ENCODE assay signal across 27 mouse cellular contexts in the genomic region with DNA sequence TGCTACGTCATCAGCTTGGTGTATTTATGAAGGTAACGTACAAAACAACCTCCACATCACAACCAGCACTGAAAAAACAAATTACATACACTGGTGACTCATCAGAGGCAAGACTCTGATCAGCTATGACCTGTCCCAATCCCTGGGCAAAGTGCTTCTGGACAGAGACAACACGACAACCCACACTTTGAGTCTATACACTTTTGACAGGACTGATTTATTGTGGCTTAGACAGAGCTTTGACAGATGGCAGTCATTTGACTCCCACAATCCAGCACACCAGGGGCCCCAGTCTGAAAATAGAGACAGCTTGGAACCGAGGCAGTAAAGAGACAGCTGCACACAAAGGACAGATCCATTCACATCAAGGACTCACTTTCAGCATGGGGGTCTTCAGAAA. TPM values are rescaled to one million over a fixed set of nuclear protein-coding genes. Genes with fewer than 3 reads are reported as not detected.
DNase-seq lines count a peak whose midpoint lies in the region; ATAC-seq and TF ChIP-seq lines count a peak whose summit lies in the region.
"Had no signal": no experiment of that assay in that cellular context is flagged by ENCODE, and none has a peak within 500 bp of the region (broad histone marks: within the 10 kb centered on the region; RNA-seq: fewer than 3 reads in every experiment).

No protein-coding gene starts in this region.

- H3K4me2 ChIP-seq in liver, postnatal 0 days (ENCODE audit: low read depth, low read length), result no peak overlapping the region
- H3K4me2 ChIP-seq: embryonic facial prominence, embryonic 13.5 days; hindbrain, embryonic 12.5 days; liver, embryonic 12.5 days; lung, embryonic 15.5 days; midbrain, embryonic 11.5 days; stomach, embryonic 15.5 days had no signal

- no peaks in the 10 kb centered on the region for H3K27me3 ChIP-seq in liver, postnatal 0 days (ENCODE audit: insufficient read depth, low read length)
- H3K27me3 ChIP-seq: embryonic facial prominence, embryonic 13.5 days; hindbrain, embryonic 12.5 days; liver, embryonic 12.5 days; lung, embryonic 15.5 days; stomach, embryonic 15.5 days had no signal

- H3K9ac ChIP-seq in liver, postnatal 0 days (replicated peaks), result no peak overlapping the region
- H3K9ac ChIP-seq: embryonic facial prominence, embryonic 13.5 days; hindbrain, embryonic 12.5 days; liver, embryonic 12.5 days; lung, embryonic 15.5 days; stomach, embryonic 15.5 days had no signal

- no peaks in the 10 kb centered on the region for H3K9me3 ChIP-seq in liver, postnatal 0 days (ENCODE audit: low read length)
- H3K9me3 ChIP-seq: embryonic facial prominence, embryonic 13.5 days; hindbrain, embryonic 12.5 days; liver, embryonic 12.5 days; lung, embryonic 15.5 days; stomach, embryonic 15.5 days had no signal

- no peak for TF ChIP-seq CTCF in liver, postnatal 0 days (IDR thresholded peaks at IDR 0.05; ENCODE audit: low read depth)
- no peak for TF ChIP-seq CTCF in lung, adult 2 months (IDR thresholded peaks at IDR 0.05; ENCODE audit: insufficient read depth, low read length)

- intact Hi-C loops in gastrocnemius, postnatal 36 days (cut with DNase I), result no loop called here

- no peak for TF ChIP-seq POLR2A in lung, adult 2 months (IDR thresholded peaks at IDR 0.05; ENCODE audit: borderline replicate concordance, extremely low read depth, low read depth, low read length)

- H3K36me3 ChIP-seq in liver, postnatal 0 days (replicated peaks; ENCODE audit: insufficient read depth, low read length), result no peaks in the 10 kb centered on the region
- H3K36me3 ChIP-seq: liver, embryonic 12.5 days; lung, embryonic 15.5 days had no signal

- H3K4me3 ChIP-seq in liver, postnatal 0 days (ENCODE audit: low read depth, low read length), result no peak overlapping the region
- H3K4me3 ChIP-seq in lung, adult 2 months (replicated peaks; ENCODE audit: extremely low read depth, low read depth, low read length), result no peak overlapping the region
- H3K4me3 ChIP-seq: embryonic facial prominence, embryonic 13.5 days; hindbrain, embryonic 12.5 days; liver, embryonic 12.5 days; lung, embryonic 15.5 days; stomach, embryonic 15.5 days had no signal

- WGBS in liver, postnatal 0 days (ENCODE audit: insufficient replicate concordance), result 59% methylated on average over 4 of the region's 4 CpGs
- 73% methylated on average over 4 of the region's 4 CpGs for WGBS in lung, adult 2 months

- H3K27ac ChIP-seq in liver, postnatal 0 days (ENCODE audit: low read depth), result peak overlapping the region; percentile 5; the same call in 1 of the 2 replicates
- H3K27ac ChIP-seq: embryonic facial prominence, embryonic 13.5 days; hindbrain, embryonic 12.5 days; liver, embryonic 12.5 days; lung, embryonic 15.5 days; macrophage; stomach, embryonic 15.5 days had no signal

- TF ChIP-seq EP300 in liver, postnatal 0 days (IDR thresholded peaks at IDR 0.05; ENCODE audit: low read depth), result peak; percentile 61; the same call in 1 of the 2 replicates

- peak; percentile 79 for ATAC-seq in liver, postnatal 0 days
- ATAC-seq: liver, embryonic 12.5 days had no signal

- peak; percentile 49 for DNase-seq in gastrocnemius, postnatal 25 days
- no peak for DNase-seq in gastrocnemius, postnatal 36 days
- DNase-seq in liver, postnatal 0 days, result no peak
- no peak for DNase-seq in liver
- peak; percentile 5 for DNase-seq in fat pad, adult 2 months (ENCODE audit: extremely low read depth, low read depth, low spot score)
- DNase-seq in mesoderm, embryonic 11.5 days (ENCODE audit: low read depth, low spot score), result peak; percentile 42
- no peak for DNase-seq in lung, adult 2 months
- DNase-seq: cerebellum, adult 18-20 months; cerebellum, postnatal 36 days; right cerebral cortex, postnatal 25 days had no signal

- H3K4me1 ChIP-seq in liver, postnatal 0 days (ENCODE audit: insufficient read depth), result no peaks in the 10 kb centered on the region
- H3K4me1 ChIP-seq in lung, adult 2 months (ENCODE audit: control insufficient read depth, insufficient read depth, low read length), result no peaks in the 10 kb centered on the region
- H3K4me1 ChIP-seq: lung, embryonic 15.5 days had no signal

RNA-seq across cellular contexts. Expression of gene Dusp3, which starts 12.7 kb away (rescaled TPM):
- total RNA-seq in gastrocnemius, postnatal 25 days (2021), result 100 to 1,000 TPM; 134 to 137 TPM
- 100 to 1,000 TPM; 126 to 167 TPM for total RNA-seq in gastrocnemius, postnatal 36 days (2021)
- 18.4 and 22.7 TPM in 2 replicates for polyA plus RNA-seq in liver, postnatal 0 days (2015; fragmentation: Nextera tagmentation; extraction: Ambion mirVana)
- 176 and 296 TPM in 2 replicates for polyA plus RNA-seq in lung, adult 2 months (2012; rRNA removed)

RNA-seq across cellular contexts. Expression of gene Cfap97d1, which starts 15.4 kb away (rescaled TPM):
- not detected for total RNA-seq in gastrocnemius, postnatal 25 days (2021)
- total RNA-seq in gastrocnemius, postnatal 36 days (2021), result not detected
- polyA plus RNA-seq in liver, postnatal 0 days (2015; fragmentation: Nextera tagmentation; extraction: Ambion mirVana), result 0.19 TPM in 1 of 2 replicates, not detected in the other
- polyA plus RNA-seq in lung, adult 2 months (2012; rRNA removed), result not detected in 2 replicates
- total RNA-seq: adrenal gland, adult 18-20 months; adrenal gland, postnatal 4 days; gastrocnemius, adult 8-10 months; layer of hippocampus, adult 18-20 months; left cerebral cortex, adult 18-20 months; left cerebral cortex, postnatal 36 days; neutrophil, adult 5-6 weeks had no signal
- polyA plus RNA-seq: embryonic facial prominence, embryonic 13.5 days; heart, postnatal 0 days; hindbrain, embryonic 12.5 days; intestine, embryonic 14.5 days; kidney, embryonic 16.5 days; liver, embryonic 12.5 days; lung, embryonic 15.5 days; macrophage; midbrain, embryonic 11.5 days; stomach, embryonic 15.5 days had no signal

RNA-seq across cellular contexts. Expression of gene Mpp3, which starts 28.8 kb away (rescaled TPM):
- 10 to 100 TPM; 17.6 to 29.5 TPM for total RNA-seq in gastrocnemius, postnatal 25 days (2021)
- 10 to 100 TPM; 26.4 to 33.6 TPM for total RNA-seq in gastrocnemius, postnatal 36 days (2021)
- 0.56 and 0.72 TPM in 2 replicates for polyA plus RNA-seq in liver, postnatal 0 days (2015; fragmentation: Nextera tagmentation; extraction: Ambion mirVana)
- polyA plus RNA-seq in lung, adult 2 months (2012; rRNA removed), result 2.4 and 4.0 TPM in 2 replicates
- total RNA-seq: neutrophil, adult 5-6 weeks had no signal
- polyA plus RNA-seq: macrophage had no signal

RNA-seq across cellular contexts. Expression of gene Sost, which starts 32.7 kb away (rescaled TPM):
- not detected for total RNA-seq in gastrocnemius, postnatal 25 days (2021)
- total RNA-seq in gastrocnemius, postnatal 36 days (2021), result not detected
- not detected in 2 replicates for polyA plus RNA-seq in liver, postnatal 0 days (2015; fragmentation: Nextera tagmentation; extraction: Ambion mirVana)
- 2.0 and 2.2 TPM in 2 replicates for polyA plus RNA-seq in lung, adult 2 months (2012; rRNA removed)
- total RNA-seq: adrenal gland, adult 18-20 months; gastrocnemius, adult 8-10 months; left cerebral cortex, adult 18-20 months; neutrophil, adult 5-6 weeks had no signal
- polyA plus RNA-seq: intestine, embryonic 14.5 days; macrophage; midbrain, embryonic 11.5 days had no signal

RNA-seq across cellular contexts. Expression of gene Cd300lg, which starts 41.8 kb away (rescaled TPM):
- total RNA-seq in gastrocnemius, postnatal 25 days (2021), result 10 to 100 TPM; 13.1 to 16.5 TPM
- 10 to 100 TPM; 17.6 to 18.2 TPM for total RNA-seq in gastrocnemius, postnatal 36 days (2021)
- polyA plus RNA-seq in liver, postnatal 0 days (2015; fragmentation: Nextera tagmentation; extraction: Ambion mirVana), result 1.8 and 2.3 TPM in 2 replicates
- 7.8 and 12.0 TPM in 2 replicates for polyA plus RNA-seq in lung, adult 2 months (2012; rRNA removed)
- total RNA-seq: layer of hippocampus, adult 18-20 months had no signal

Comparison
In these comparisons a context has a peak if more than half of its experiments do, and no peak if none do; other contexts are left out.
1. DNase-seq: peak in gastrocnemius, postnatal 25 days (single experiment), fat pad, adult 2 months (single experiment) and mesoderm, embryonic 11.5 days (single experiment); none in gastrocnemius, postnatal 36 days (0 of 2), liver, postnatal 0 days (single experiment), liver (single experiment) and lung, adult 2 months (single experiment).